Mouse (Mus musculus): ENCODE results near the gene Btg1. TPM values are rescaled to one million over a fixed set of nuclear protein-coding genes. Genes with fewer than 3 reads are reported as not detected.
A peak's percentile ranks its signal among the peaks of the same experiment; 100 is the strongest.

Gene Btg1
- 52.9 and 58.2 TPM in 2 replicates for polyA plus RNA-seq (2015; fragmentation: Nextera tagmentation; extraction: Ambion mirVana)

DNA sequence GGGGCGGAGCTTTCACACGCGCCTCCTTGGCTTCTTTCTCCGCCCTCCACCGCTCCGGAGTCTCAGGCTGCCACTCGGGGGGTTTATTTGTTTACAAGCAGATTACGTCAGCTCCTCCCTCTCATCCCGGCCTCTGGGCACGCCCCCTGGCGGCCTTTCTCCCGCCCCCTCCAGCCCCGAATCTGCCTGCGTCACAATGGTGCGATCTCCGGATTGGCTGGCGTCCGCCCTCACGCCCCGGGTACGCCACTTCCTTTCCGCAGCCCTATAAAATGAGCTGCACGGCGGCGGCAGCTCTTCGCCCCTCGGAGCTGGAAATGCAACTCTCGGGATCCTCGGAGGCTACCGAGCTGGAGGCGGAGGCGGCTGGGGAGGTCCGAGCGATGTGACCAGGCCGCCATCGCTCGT lies at the start of gene Btg1:
Btg1 (plus strand) TSS at position 298 of the 408 bp plus-strand sequence.
- Histone ChIP-seq H3K4me1 (replicated peaks) (peaks cover 23% of the 10 kb centered on the region), H3K27me3 (no peaks in the 10 kb centered on the region), H3K27ac (peak within 1 kb of the TSS; percentile 97), H3K4me2 (replicated peaks) (peak within 1 kb of the TSS; percentile 60), H3K4me3 (replicated peaks) (peak within 1 kb of the TSS; percentile 99), H3K36me3 (no peaks in the 10 kb centered on the region), H3K9me3 (peaks cover 3% of the 10 kb centered on the region; the same call in 1 of the 2 replicates), H3K9ac (replicated peaks) (peak within 1 kb of the TSS; percentile 100)
- under 1% methylated on average over 37 of the region's 37 CpGs for WGBS
- peak; percentile 97 for ATAC-seq

DNA sequence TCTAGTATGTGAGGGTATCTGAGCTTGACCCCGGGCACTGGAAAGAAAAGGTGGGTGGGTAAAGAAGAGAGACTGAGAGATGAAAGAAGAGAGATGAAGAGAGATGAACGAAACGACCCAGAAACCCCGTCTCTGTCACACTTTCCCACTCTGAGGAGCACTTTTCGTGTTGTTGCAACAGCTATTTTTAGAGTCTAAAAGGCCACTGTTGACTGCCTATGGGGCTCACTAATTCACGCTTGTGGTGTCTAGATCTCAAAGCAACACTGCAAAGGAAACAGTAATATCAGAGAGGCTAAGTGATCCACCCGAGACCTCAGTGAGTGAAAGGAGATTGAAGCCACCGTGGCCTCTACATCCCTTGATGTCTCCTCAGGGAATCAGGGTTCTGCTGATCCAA lies 47.3 kb upstream of the Btg1 start:
- H3K9me3 ChIP-seq = no peaks in the 10 kb centered on the region
- 81% methylated on average over 8 of the region's 8 CpGs for WGBS
- H3K4me2 ChIP-seq (replicated peaks) = no peak overlapping the region
- peaks cover 9% of the 10 kb centered on the region for H3K4me1 ChIP-seq (replicated peaks)
- no peak overlapping the region for H3K4me3 ChIP-seq (replicated peaks)
- H3K27ac ChIP-seq = no peak overlapping the region
- no peak for ATAC-seq
- no peaks in the 10 kb centered on the region for H3K36me3 ChIP-seq
- no peak overlapping the region for H3K9ac ChIP-seq (replicated peaks)
- H3K27me3 ChIP-seq = no peaks in the 10 kb centered on the region

DNA sequence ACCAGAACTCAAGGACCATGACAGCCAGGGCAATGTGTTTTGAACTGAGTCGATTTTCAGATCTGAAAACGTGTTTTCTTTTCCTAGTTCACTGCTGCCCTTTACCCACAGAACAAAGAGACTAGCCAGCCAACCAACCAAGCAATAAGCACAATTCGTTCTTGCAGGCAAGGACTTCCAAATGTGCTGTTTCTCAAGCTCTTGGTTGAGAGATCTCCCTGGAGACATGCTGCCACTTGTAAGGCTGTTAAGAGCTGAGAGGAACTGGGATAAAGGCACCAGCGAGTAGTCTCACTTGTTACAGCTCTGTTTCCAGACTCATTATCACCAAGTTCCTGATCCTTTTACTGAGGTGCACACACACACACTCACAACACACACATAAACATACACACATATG lies 45.6 kb upstream of the Btg1 start:
- Histone ChIP-seq H3K9ac (replicated peaks) (no peak overlapping the region), H3K9me3 (no peaks in the 10 kb centered on the region), H3K36me3 (no peaks in the 10 kb centered on the region), H3K4me3 (replicated peaks) (no peak overlapping the region), H3K4me1 (replicated peaks) (peaks cover 9% of the 10 kb centered on the region), H3K27me3 (no peaks in the 10 kb centered on the region), H3K27ac (no peak overlapping the region; the same call in 1 of the 2 replicates), H3K4me2 (replicated peaks) (no peak overlapping the region)
- ATAC-seq = no peak
- WGBS = 48% methylated on average over 4 of the region's 4 CpGs

DNA sequence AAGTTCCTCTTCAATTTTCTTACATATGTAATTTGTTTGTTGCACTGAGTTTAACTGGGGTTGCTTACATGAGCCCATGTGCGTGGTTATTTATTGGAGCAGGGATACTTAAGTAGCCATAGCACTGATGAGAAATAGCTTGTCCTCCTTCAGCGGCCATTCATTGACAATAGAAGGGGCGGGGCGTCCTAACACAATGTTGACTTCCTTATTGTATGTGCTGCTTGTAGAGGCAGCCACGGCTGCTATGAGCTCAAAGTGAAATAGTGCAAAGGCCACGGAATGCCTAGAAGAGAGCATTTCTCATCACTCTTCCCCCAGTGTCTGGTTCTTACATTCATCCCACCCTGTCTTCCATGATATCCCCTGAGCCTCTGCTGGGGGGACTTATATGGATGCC lies 42.0 kb upstream of the Btg1 start:
- peaks cover 9% of the 10 kb centered on the region for H3K4me1 ChIP-seq (replicated peaks)
- WGBS = 76% methylated on average over 6 of the region's 6 CpGs
- H3K27me3 ChIP-seq = no peaks in the 10 kb centered on the region
- no peak overlapping the region for H3K4me2 ChIP-seq (replicated peaks)
- H3K27ac ChIP-seq = no peak overlapping the region
- no peak overlapping the region for H3K9ac ChIP-seq (replicated peaks)
- no peaks in the 10 kb centered on the region for H3K9me3 ChIP-seq
- no peak overlapping the region for H3K4me3 ChIP-seq (replicated peaks)
- ATAC-seq = no peak
- no peaks in the 10 kb centered on the region for H3K36me3 ChIP-seq

DNA sequence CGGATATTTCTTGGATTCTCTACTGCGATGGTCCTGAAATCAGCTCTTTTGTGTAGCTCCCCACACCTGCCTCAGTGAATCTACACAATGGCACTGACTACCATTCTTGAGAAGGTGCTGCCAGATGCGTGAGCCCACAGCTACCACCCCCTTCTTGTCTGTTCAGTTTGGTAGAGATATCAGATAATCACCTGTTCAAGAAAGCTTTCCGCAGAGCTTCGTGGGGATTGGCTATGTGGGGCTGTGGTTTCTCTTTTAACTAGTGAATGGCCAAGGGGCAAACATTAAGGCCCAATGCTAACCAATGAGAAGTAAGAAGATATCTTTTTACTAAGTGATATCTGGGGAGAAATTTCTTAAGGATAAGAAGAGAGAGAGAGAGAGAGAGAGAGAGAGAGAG lies 41.5 kb upstream of the Btg1 start:
- Histone ChIP-seq H3K27ac (no peak overlapping the region), H3K36me3 (no peaks in the 10 kb centered on the region), H3K27me3 (no peaks in the 10 kb centered on the region), H3K9me3 (no peaks in the 10 kb centered on the region), H3K4me3 (replicated peaks) (no peak overlapping the region), H3K4me2 (replicated peaks) (no peak overlapping the region), H3K4me1 (replicated peaks) (peaks cover 9% of the 10 kb centered on the region), H3K9ac (replicated peaks) (no peak overlapping the region)
- 88% methylated on average over 5 of the region's 5 CpGs for WGBS
- ATAC-seq = no peak

DNA sequence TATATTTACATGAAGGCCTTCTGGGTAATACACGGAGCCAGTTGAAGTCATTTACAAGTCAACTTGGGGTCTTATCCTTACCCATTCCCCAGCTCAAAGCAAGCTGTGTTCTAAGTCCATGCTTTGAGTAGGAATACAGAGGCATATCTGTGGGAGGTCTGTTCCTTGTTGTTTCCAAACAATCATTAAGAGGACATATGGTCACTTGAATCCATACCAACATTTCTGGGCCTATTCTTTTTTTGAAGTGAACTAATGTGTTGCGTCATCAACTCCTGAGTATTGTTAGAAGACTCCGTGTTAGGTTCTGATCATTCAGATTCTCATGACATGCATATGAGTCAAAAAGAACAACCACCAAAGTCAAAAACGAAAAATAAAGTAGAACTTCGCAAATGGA lies 37.9 kb upstream of the Btg1 start:
- no peak overlapping the region for H3K9ac ChIP-seq (replicated peaks)
- H3K4me2 ChIP-seq (replicated peaks) = no peak overlapping the region
- H3K27me3 ChIP-seq = no peaks in the 10 kb centered on the region
- 84% methylated on average over 5 of the region's 5 CpGs for WGBS
- H3K36me3 ChIP-seq = no peaks in the 10 kb centered on the region
- H3K9me3 ChIP-seq = no peaks in the 10 kb centered on the region
- ATAC-seq = no peak
- H3K27ac ChIP-seq = no peak overlapping the region
- H3K4me3 ChIP-seq (replicated peaks) = no peak overlapping the region
- H3K4me1 ChIP-seq (replicated peaks) = peaks cover 10% of the 10 kb centered on the region

DNA sequence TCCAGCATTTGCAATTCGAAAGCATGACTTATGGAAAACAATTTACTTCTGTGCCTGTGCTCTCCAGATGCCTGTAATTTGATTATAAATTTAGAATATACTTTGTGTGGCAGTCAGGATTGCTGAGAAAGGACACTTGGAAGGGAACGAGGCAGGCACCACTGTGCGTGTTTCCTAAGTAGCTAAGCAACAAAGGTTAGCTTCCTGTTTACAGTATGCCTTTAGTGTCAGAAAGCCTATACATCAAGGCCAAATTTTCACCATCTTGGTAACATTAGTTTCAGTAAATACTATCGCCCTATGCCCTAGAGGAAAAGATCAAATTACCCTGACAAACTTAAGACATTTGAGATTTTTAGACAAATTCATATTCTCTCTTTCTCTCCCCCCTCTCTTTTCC lies 37.4 kb upstream of the Btg1 start:
- Histone ChIP-seq H3K9ac (replicated peaks) (no peak overlapping the region), H3K36me3 (no peaks in the 10 kb centered on the region), H3K4me1 (replicated peaks) (peaks cover 10% of the 10 kb centered on the region), H3K27me3 (no peaks in the 10 kb centered on the region), H3K4me2 (replicated peaks) (no peak overlapping the region), H3K9me3 (no peaks in the 10 kb centered on the region), H3K4me3 (replicated peaks) (no peak overlapping the region), H3K27ac (no peak overlapping the region; the same call in 1 of the 2 replicates)
- 79% methylated on average over 4 of the region's 4 CpGs for WGBS
- no peak for ATAC-seq

DNA sequence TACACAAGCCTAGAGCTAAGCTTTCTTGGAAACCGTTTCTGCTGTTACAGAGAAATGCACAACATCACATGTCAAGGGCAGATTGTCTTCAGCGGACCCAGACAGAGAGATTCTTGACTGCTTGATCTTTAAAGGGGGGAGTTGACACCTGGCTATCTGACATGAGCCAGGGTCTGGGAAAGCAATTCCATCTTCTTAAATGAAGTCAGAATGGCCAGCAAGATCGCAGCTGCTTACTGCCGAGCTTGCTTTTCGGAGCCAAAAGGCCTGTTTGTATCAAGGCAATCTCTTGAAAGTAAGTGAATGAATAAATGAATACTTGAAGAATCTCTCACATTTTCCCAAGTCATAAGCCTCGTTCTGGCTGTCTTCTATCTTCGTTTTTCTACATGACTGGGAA lies 36.6 kb upstream of the Btg1 start:
- Histone ChIP-seq H3K27ac (no peak overlapping the region), H3K4me1 (replicated peaks) (peaks cover 10% of the 10 kb centered on the region), H3K9ac (replicated peaks) (no peak overlapping the region), H3K9me3 (no peaks in the 10 kb centered on the region), H3K4me2 (replicated peaks) (no peak overlapping the region), H3K27me3 (no peaks in the 10 kb centered on the region), H3K36me3 (no peaks in the 10 kb centered on the region), H3K4me3 (replicated peaks) (no peak overlapping the region)
- no peak for ATAC-seq
- WGBS = 73% methylated on average over 7 of the region's 7 CpGs

DNA sequence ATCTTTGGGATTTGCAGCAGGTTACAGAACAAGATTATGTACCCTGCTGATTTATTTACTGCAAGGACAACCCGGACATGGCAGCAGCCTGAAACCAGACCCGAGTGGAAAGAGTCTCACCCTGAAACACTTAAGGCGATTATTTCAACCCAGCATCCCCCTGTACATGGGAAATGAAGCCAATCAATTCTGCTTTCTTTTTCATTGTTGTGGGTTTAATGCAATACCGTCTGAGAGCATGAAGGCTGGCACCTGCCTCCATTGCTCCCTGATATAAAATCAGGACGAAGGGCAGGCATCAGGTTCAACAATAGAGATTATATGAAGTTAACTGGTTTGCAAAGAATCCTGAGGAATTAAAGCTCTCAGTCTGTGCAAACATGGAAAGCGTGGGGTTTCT lies 35.6 kb upstream of the Btg1 start:
- ATAC-seq = peak; percentile 68
- Histone ChIP-seq H3K4me2 (replicated peaks) (no peak overlapping the region), H3K9ac (replicated peaks) (no peak overlapping the region), H3K36me3 (no peaks in the 10 kb centered on the region), H3K4me3 (replicated peaks) (no peak overlapping the region), H3K27me3 (no peaks in the 10 kb centered on the region), H3K9me3 (no peaks in the 10 kb centered on the region), H3K27ac (peak overlapping the region; percentile 22), H3K4me1 (replicated peaks) (peaks cover 10% of the 10 kb centered on the region)
- 25% methylated on average over 6 of the region's 6 CpGs for WGBS

DNA sequence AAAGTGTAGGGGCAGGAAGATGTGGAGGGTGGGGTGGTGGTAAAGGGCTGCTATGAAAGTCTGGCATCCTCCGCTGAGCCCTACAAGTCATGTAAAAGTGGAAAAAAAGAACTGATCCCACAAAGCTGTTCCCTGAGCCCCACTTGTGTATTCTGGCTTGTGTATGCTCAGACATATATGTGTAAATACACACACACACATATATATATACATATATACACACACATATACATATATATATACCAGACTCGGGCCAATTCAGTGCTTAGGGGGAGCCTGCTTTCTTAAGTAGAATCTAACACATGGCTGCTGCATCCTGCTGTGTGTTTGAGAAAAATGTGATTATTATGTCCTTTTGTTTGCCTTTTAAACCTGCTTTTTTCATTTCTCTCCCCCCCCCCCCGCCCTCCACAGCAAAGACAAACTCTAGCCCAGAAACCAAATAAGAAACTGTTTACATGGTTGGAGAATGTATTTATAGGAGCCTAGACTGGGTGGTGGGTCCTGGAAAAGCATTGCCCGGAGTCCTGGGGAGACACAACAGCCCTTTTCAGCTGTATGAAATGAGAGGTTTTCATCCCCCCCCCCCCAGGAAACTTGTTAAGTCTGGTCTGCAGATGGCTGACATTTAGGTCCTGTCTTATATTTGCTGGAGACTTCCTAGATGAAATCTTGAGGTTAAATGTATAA lies 30.5 kb upstream of the Btg1 start:
- Histone ChIP-seq H3K9me3 (no peaks in the 10 kb centered on the region), H3K4me3 (replicated peaks) (no peak overlapping the region), H3K27me3 (no peaks in the 10 kb centered on the region), H3K27ac (no peak overlapping the region), H3K4me2 (replicated peaks) (no peak overlapping the region), H3K4me1 (replicated peaks) (peaks cover 5% of the 10 kb centered on the region), H3K9ac (replicated peaks) (no peak overlapping the region), H3K36me3 (no peaks in the 10 kb centered on the region)
- no peak for ATAC-seq
- WGBS = 80% methylated on average over 4 of the region's 4 CpGs

DNA sequence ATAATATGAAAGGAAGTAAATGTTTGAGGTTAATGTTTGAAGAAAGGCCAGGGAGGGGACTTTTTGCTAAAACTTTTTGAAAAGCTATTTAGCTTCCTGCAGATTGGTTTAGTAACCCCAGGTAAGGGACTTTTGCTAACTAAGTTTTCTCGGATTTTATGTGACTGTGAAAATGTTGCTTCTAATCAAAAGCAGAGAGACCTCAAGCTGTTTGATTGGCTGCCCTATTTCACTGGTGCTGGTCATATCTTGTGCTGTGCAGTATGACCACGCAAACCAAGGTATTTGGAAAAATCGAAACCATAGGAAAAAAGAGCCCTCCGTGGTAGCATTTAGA lies 30.0 kb upstream of the Btg1 start:
- no peaks in the 10 kb centered on the region for H3K36me3 ChIP-seq
- no peak overlapping the region for H3K4me3 ChIP-seq (replicated peaks)
- no peak overlapping the region for H3K4me2 ChIP-seq (replicated peaks)
- no peaks in the 10 kb centered on the region for H3K4me1 ChIP-seq (replicated peaks)
- H3K27me3 ChIP-seq = no peaks in the 10 kb centered on the region
- 83% methylated on average over 4 of the region's 4 CpGs for WGBS
- no peaks in the 10 kb centered on the region for H3K9me3 ChIP-seq
- no peak for ATAC-seq
- no peak overlapping the region for H3K27ac ChIP-seq
- no peak overlapping the region for H3K9ac ChIP-seq (replicated peaks)

DNA sequence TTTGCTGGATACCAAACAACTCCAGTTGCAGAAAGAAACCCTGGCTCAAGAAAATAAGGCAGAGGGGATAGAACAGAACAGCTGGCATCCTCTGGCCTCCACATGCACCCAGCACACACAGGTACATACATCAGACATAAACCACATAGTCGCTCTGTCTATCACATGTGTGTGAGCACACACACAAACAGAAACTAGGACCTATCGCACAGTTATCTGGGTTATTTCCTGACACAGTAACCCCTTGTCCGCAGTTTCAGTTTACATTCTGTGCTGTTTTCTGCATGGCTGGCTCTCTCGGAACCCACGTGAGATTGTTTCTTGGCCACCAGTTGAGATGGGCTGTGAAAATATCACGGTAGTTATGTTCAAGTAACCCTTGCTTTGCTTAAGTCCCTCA lies 28.6 kb upstream of the Btg1 start:
- Histone ChIP-seq H3K27me3 (no peaks in the 10 kb centered on the region), H3K9ac (replicated peaks) (no peak overlapping the region), H3K4me3 (replicated peaks) (no peak overlapping the region), H3K4me1 (replicated peaks) (no peaks in the 10 kb centered on the region), H3K27ac (no peak overlapping the region), H3K9me3 (no peaks in the 10 kb centered on the region), H3K4me2 (replicated peaks) (no peak overlapping the region), H3K36me3 (no peaks in the 10 kb centered on the region)
- ATAC-seq = no peak
- WGBS = 91% methylated on average over 6 of the region's 6 CpGs

DNA sequence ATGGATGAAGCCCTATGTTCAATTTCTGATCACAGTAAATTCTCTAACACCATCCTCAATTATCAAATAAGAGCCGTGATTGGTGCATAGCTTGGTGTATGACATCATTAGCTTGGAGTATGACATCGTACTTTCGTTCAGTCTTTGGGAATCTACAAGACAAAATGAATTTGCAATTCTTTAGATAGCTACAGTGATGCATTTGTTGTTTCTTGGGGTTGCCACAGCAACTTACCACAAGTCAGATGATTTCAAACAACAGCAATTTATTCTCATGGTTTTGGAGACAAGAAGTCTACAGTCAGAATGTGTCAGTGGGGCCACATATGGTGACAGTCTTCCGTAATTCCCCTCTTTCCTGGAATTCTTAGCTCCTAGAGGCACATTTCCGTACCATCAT lies 27.0 kb upstream of the Btg1 start:
- 94% methylated on average over 5 of the region's 5 CpGs for WGBS
- ATAC-seq = no peak
- Histone ChIP-seq H3K4me1 (replicated peaks) (no peaks in the 10 kb centered on the region), H3K36me3 (no peaks in the 10 kb centered on the region), H3K27me3 (no peaks in the 10 kb centered on the region), H3K9me3 (no peaks in the 10 kb centered on the region), H3K9ac (replicated peaks) (no peak overlapping the region), H3K4me3 (replicated peaks) (no peak overlapping the region), H3K4me2 (replicated peaks) (no peak overlapping the region), H3K27ac (no peak overlapping the region)
